Mouse (Mus musculus) lung, embryonic 14.5 days (tissue): ENCODE measurements around the gene Nfix. TPM values are rescaled to one million over a fixed set of nuclear protein-coding genes. Genes with fewer than 3 reads are reported as not detected.

ENCODE experiments used
- ATAC-seq: fragments of 200-750 bp; cut with Nextera tagmentation; 2 replicates; pipeline ENCODE4 v1.8.0; 2017; ENCODE audit warnings: mild to moderate bottlenecking, moderate TSS enrichment, moderate library complexity; ENCODE audit not compliant: insufficient read depth
- DNase-seq: peaks from one replicate; pipeline ENCODE4 v3.0.0-alpha.2; 2015
- H3K27ac ChIP-seq: fragments of 300-500 bp; sonication (generic); 2 replicates; pipeline ENCODE4 v1.5.1; 2014; ENCODE audit warnings: low read depth, mild to moderate bottlenecking, moderate library complexity
- H3K27me3 ChIP-seq: fragments of 300-500 bp; sonication (generic); 2 replicates; pipeline ENCODE4 v1.6.1; 2014; ENCODE audit warnings: low read length, control low read depth; ENCODE audit not compliant: insufficient read depth
- H3K36me3 ChIP-seq: fragments of 300-500 bp; sonication (generic); 2 replicates; pipeline ENCODE4 v1.6.1; 2014; ENCODE audit warnings: control low read depth; ENCODE audit not compliant: insufficient read depth
- H3K4me1 ChIP-seq: fragments of 300-500 bp; sonication (generic); 2 replicates; pipeline ENCODE4 v1.6.1; 2014; ENCODE audit warnings: antibody characterized with exemption, control low read depth; ENCODE audit not compliant: insufficient read depth
- H3K4me2 ChIP-seq: fragments of 300-500 bp; sonication (generic); 2 replicates; pipeline ENCODE4 v1.6.1; 2014; ENCODE audit warnings: mild to moderate bottlenecking
- H3K4me3 ChIP-seq: fragments of 300-500 bp; sonication (generic); 2 replicates; pipeline ENCODE4 v1.5.1; 2014; ENCODE audit warnings: low read depth, low read length
- H3K9ac ChIP-seq: fragments of 300-500 bp; sonication (generic); 2 replicates; pipeline ENCODE4 v1.6.1; 2014
- H3K9me3 ChIP-seq: fragments of 300-500 bp; sonication (generic); 2 replicates; pipeline ENCODE4 v1.6.1; 2016; ENCODE audit warnings: low read depth, low read length, control low read depth
- CTCF ChIP-seq: IDR thresholded peaks from 2 replicates; pipeline ENCODE4 v1.5.1; 2016; ENCODE audit warnings: antibody characterized with exemption, low read depth
- WGBS: fragments of 180-500 bp; shearing (Covaris S2); extraction: QIAGEN DNeasy Blood & Tissue Kit; methylation state at CpG from one replicate; pipeline ENCODE4 v1.1.7; 2014; 5-methylcytosine and 5-hydroxymethylcytosine counted together
- polyA plus RNA-seq: library from polyadenylated mRNA; unstranded; fragments of >200 nt; fragmentation: Nextera tagmentation; extraction: Ambion mirVana; gene quantifications from 2 replicates; pipeline ENCODE4 v1.2.1, GENCODE M21; 2014

Nfix gene
- polyA plus RNA-seq, 1 experiment from 2014 or later, result 42.3 TPM

GRCm38 (mm10) chr8:84764870-84765495, 35.2 kb downstream of the Nfix start:
- Histone ChIP-seq H3K27ac (no peak overlapping the region), H3K4me3 (no peak overlapping the region), H3K4me2 (no peak overlapping the region), H3K9me3 (no peaks in the 10 kb centered on the region), H3K9ac (0 out of 2 replicates have a peak overlapping the region, but pooled peaks have one; percentile 7), H3K27me3 (no peaks in the 10 kb centered on the region), H3K4me1 (no peaks in the 10 kb centered on the region), H3K36me3 (peaks cover 53% of the 10 kb centered on the region)
- no peak for TF ChIP-seq CTCF
- 75% methylated on average over 17 of the region's 17 CpGs for WGBS
- no peak for DNase-seq
- ATAC-seq, result no peak

GRCm38 (mm10) chr8:84764100-84764499, 36.0 kb downstream of the Nfix start:
- H3K4me3 ChIP-seq, result no peak overlapping the region
- no peak overlapping the region for H3K4me2 ChIP-seq
- no peak for ATAC-seq
- no peaks in the 10 kb centered on the region for H3K4me1 ChIP-seq
- no peaks in the 10 kb centered on the region for H3K27me3 ChIP-seq
- H3K27ac ChIP-seq, result no peak overlapping the region
- peaks cover 53% of the 10 kb centered on the region for H3K36me3 ChIP-seq
- H3K9me3 ChIP-seq, result no peaks in the 10 kb centered on the region
- WGBS, result 59% methylated on average over 4 of the region's 4 CpGs
- no peak for TF ChIP-seq CTCF
- no peak overlapping the region for H3K9ac ChIP-seq
- DNase-seq, result no peak

- H3K4me1 ChIP-seq, result 0 out of 2 replicates have a peak, but pooled peaks cover 5% of the 10 kb centered on the region
- H3K4me3 ChIP-seq, result no peak overlapping the region
- H3K27me3 ChIP-seq, result no peaks in the 10 kb centered on the region
- no peak for TF ChIP-seq CTCF
- H3K9me3 ChIP-seq, result no peaks in the 10 kb centered on the region
- 54% methylated on average over 2 of the region's 2 CpGs for WGBS
- DNase-seq, result no peak
- H3K36me3 ChIP-seq, result peaks cover 56% of the 10 kb centered on the region
- H3K27ac ChIP-seq, result no peak overlapping the region
- no peak overlapping the region for H3K4me2 ChIP-seq
- no peak for ATAC-seq
- no peak overlapping the region for H3K9ac ChIP-seq
Observed at GRCm38 (mm10) chr8:84760901-84761300, 39.2 kb downstream of the Nfix start.

DNA sequence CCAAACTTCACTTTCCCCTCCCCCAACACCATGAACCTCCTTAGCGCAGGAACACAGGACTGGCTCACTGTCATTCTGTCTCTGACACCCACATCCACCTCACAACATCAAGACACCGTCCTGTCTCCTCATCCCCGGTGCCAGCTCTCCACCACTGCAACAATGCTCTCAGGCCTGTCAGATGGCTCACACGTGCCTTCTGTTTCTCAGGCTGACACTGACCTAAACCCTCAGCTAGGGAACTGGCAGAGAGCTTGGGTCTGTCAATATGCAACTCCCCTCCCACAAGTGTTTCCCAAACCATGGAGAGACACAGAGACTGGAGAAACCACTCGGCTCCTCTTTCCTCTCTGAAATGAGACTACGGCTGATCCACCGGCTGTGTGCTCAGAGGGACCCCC, 39.7 kb downstream of the Nfix start:
- Histone ChIP-seq H3K36me3 (peaks cover 61% of the 10 kb centered on the region), H3K4me1 (0 out of 2 replicates have a peak, but pooled peaks cover 5% of the 10 kb centered on the region), H3K4me2 (no peak overlapping the region), H3K27ac (no peak overlapping the region), H3K9ac (no peak overlapping the region), H3K27me3 (no peaks in the 10 kb centered on the region), H3K9me3 (no peaks in the 10 kb centered on the region), H3K4me3 (no peak overlapping the region)
- TF ChIP-seq CTCF, result no peak
- WGBS, result 51% methylated on average over 7 of the region's 7 CpGs
- ATAC-seq (no peak), DNase-seq (no peak)

DNA sequence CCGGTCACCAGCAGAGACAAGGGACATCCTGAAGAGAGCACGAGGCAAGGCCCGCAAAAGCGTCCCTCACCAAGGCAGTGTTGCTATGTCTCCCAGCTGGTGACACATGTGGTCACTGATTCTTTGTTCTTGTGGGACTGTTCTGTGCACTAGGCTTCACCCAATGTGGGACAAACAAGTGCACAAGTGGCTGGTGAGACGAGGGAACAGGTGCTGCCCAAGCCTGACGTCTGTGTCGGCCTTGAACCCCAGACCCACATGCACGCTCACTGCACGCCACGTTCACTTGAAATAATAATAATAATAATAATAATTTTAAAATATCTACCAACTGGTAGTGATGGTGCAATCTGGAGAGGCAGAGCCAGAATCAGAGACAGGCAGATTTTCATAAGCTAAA, 40.4 kb downstream of the Nfix start:
- ATAC-seq, result no peak

DNA sequence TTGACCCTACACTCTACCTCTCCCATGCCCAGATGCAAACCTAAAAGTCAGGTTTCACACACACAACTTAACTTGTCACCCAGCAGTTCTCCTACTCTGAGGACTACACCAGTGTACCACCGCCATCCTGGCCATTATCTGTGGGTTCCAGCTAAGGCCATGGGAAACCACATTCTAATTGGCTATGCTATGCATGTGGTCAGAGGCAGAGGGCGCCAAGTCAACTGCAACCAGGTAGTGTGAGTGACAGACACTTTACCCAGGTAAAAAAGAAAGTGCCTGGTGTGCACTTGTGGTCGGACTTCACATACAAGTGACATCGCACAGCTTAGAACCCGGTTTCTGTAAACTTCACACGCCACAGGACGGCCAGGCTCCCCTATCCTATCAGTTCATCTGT, 41.0 kb downstream of the Nfix start:
- TF ChIP-seq CTCF, result peak; percentile 67
- ATAC-seq, result no peak; the same call in 1 of the 2 replicates
- WGBS, result 65% methylated on average over 7 of the region's 7 CpGs
- Histone ChIP-seq H3K36me3 (peaks cover 59% of the 10 kb centered on the region), H3K9ac (no peak overlapping the region), H3K27ac (no peak overlapping the region), H3K4me2 (no peak overlapping the region), H3K4me3 (no peak overlapping the region), H3K4me1 (0 out of 2 replicates have a peak, but pooled peaks cover 5% of the 10 kb centered on the region), H3K9me3 (no peaks in the 10 kb centered on the region), H3K27me3 (no peaks in the 10 kb centered on the region)
- peak; percentile 46 for DNase-seq

More for the DNA sequence above, 40.4 kb downstream of the Nfix start:
- no peak overlapping the region for H3K27ac ChIP-seq
- H3K36me3 ChIP-seq, result peaks cover 62% of the 10 kb centered on the region
- 84% methylated on average over 10 of the region's 10 CpGs for WGBS
- TF ChIP-seq CTCF, result no peak
- H3K27me3 ChIP-seq, result no peaks in the 10 kb centered on the region
- H3K4me1 ChIP-seq, result 0 out of 2 replicates have a peak, but pooled peaks cover 5% of the 10 kb centered on the region
- H3K4me3 ChIP-seq, result no peak overlapping the region
- no peak for DNase-seq
- H3K4me2 ChIP-seq, result no peak overlapping the region
- no peaks in the 10 kb centered on the region for H3K9me3 ChIP-seq
- no peak overlapping the region for H3K9ac ChIP-seq

DNA sequence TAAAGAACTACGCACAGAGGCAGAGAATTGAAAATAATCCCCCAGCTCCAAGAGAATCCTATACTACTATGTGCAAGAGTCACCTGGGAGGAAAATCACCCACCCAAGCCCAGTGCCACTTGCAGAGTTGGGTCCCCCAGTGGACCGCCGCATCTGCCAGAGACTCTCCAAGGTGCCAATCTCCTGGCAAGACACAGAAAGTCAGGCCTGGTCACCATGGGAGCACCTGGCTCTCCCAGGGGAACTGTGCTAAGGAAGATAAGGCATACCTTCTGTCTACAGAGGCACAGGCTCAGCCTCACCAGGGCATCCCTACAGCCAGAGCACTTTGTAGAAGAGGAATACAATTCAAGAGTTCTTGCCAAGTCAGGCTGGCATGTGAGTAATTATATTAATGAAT, 41.8 kb downstream of the Nfix start:
- H3K4me2 ChIP-seq, result no peak overlapping the region
- TF ChIP-seq CTCF, result no peak
- H3K9ac ChIP-seq, result no peak overlapping the region
- no peak for DNase-seq
- no peak overlapping the region for H3K4me3 ChIP-seq
- H3K27ac ChIP-seq, result 0 out of 2 replicates have a peak overlapping the region, but pooled peaks have one; percentile 4
- peaks cover 59% of the 10 kb centered on the region for H3K36me3 ChIP-seq
- no peak for ATAC-seq
- H3K9me3 ChIP-seq, result no peaks in the 10 kb centered on the region
- H3K4me1 ChIP-seq, result 0 out of 2 replicates have a peak, but pooled peaks cover 5% of the 10 kb centered on the region
- no peaks in the 10 kb centered on the region for H3K27me3 ChIP-seq
- WGBS, result 97% methylated on average over 3 of the region's 3 CpGs
